Mouse (Mus musculus) stomach, embryonic 16.5 days (tissue): Measurements from ENCODE around the gene Gm10192. TPM values are rescaled to one million over a fixed set of nuclear protein-coding genes. Genes with fewer than 3 reads are reported as not detected.
"Not testable (repeated sequence)": the region's sequence is repeated elsewhere in the genome, so short reads cannot be mapped to it uniquely, and the experiment has no call there.

Experiments
- ATAC-seq: fragments of 200-750 bp; cut with Nextera tagmentation; 2 replicates; pipeline ENCODE4 v1.8.0; 2017; ENCODE audit warnings: moderate number of reproducible peaks, moderate TSS enrichment; ENCODE audit not compliant: insufficient read depth, low FRiP score
- H3K27ac ChIP-seq: fragments of 300-500 bp; sonication (generic); 2 replicates; pipeline ENCODE4 v1.5.1; 2014; ENCODE audit warnings: low read length
- H3K27me3 ChIP-seq: fragments of 300-500 bp; sonication (generic); 2 replicates; pipeline ENCODE4 v1.6.1; 2014; ENCODE audit warnings: low read length, control low read depth, mixed read lengths; ENCODE audit not compliant: control insufficient read depth, insufficient read depth
- H3K36me3 ChIP-seq: fragments of 300-500 bp; sonication (generic); 2 replicates; pipeline ENCODE4 v1.6.1; 2014; ENCODE audit warnings: low read length; ENCODE audit not compliant: control insufficient read depth, insufficient read depth
- H3K4me1 ChIP-seq: fragments of 300-500 bp; sonication (generic); 2 replicates; pipeline ENCODE4 v1.6.1; 2014; ENCODE audit warnings: low read length, control low read depth, mixed read lengths; ENCODE audit not compliant: control insufficient read depth, insufficient read depth
- H3K4me2 ChIP-seq: fragments of 300-500 bp; sonication (generic); 2 replicates; pipeline ENCODE4 v1.6.1; 2014; ENCODE audit warnings: low read depth, low read length, mixed read lengths
- H3K4me3 ChIP-seq: fragments of 300-500 bp; sonication (generic); replicated peaks from 2 replicates; pipeline ENCODE4 v1.5.1; 2014; ENCODE audit warnings: mild to moderate bottlenecking, low read length
- H3K9ac ChIP-seq: fragments of 300-500 bp; sonication (generic); 2 replicates; pipeline ENCODE4 v1.6.1; 2014; ENCODE audit warnings: low read length
- H3K9me3 ChIP-seq: fragments of 300-500 bp; sonication (generic); replicated peaks from 2 replicates; pipeline ENCODE4 v1.6.1; 2016; ENCODE audit warnings: low read length, control low read depth; ENCODE audit not compliant: control insufficient read depth
- WGBS: fragments of 180-500 bp; shearing (Covaris S2); extraction: QIAGEN DNeasy Blood & Tissue Kit; methylation state at CpG from one replicate; pipeline ENCODE4 v1.1.7; 2014; 5-methylcytosine and 5-hydroxymethylcytosine counted together
- polyA plus RNA-seq: library from polyadenylated mRNA; unstranded; fragments of >200 nt; fragmentation: Nextera tagmentation; extraction: Ambion mirVana; gene quantifications from 2 replicates; pipeline ENCODE4 v1.2.1, GENCODE M21; 2015

Gm10192 gene
- not detected in 2 replicates for polyA plus RNA-seq

GRCm38 (mm10) chr4:97183066-97183465 is at the start of gene Gm10192:
Gene Gm10192 (minus strand): TSS chr4:97183166.
- H3K9ac ChIP-seq, H3K27me3 ChIP-seq, H3K27ac ChIP-seq, H3K9me3 ChIP-seq, H3K36me3 ChIP-seq, H3K4me1 ChIP-seq, H3K4me2 ChIP-seq, H3K4me3 ChIP-seq, ATAC-seq: not testable (repeated sequence)

GRCm38 (mm10) chr4:97230411-97231104 is 47.6 kb upstream of the Gm10192 start:
- no peak for ATAC-seq
- Histone ChIP-seq H3K27me3 (no peaks in the 10 kb centered on the region), H3K4me3 (no peak overlapping the region), H3K4me1 (no peaks in the 10 kb centered on the region), H3K9ac (no peak overlapping the region), H3K27ac (no peak overlapping the region), H3K9me3 (no peaks in the 10 kb centered on the region), H3K4me2 (no peak overlapping the region), H3K36me3 (no peaks in the 10 kb centered on the region)
- WGBS = 35% methylated on average over 5 of the region's 5 CpGs

GRCm38 (mm10) chr4:97219701-97220100 is 36.7 kb upstream of the Gm10192 start:
- Histone ChIP-seq H3K4me1 (no peaks in the 10 kb centered on the region), H3K4me3 (no peak overlapping the region), H3K9me3 (no peaks in the 10 kb centered on the region), H3K27me3 (no peaks in the 10 kb centered on the region), H3K36me3 (no peaks in the 10 kb centered on the region), H3K9ac (no peak overlapping the region), H3K4me2 (no peak overlapping the region), H3K27ac (no peak overlapping the region)
- WGBS = 92% methylated on average over 2 of the region's 2 CpGs
- ATAC-seq = no peak

- Histone ChIP-seq H3K27me3 (no peaks in the 10 kb centered on the region), H3K27ac (no peak overlapping the region), H3K9me3 (no peaks in the 10 kb centered on the region), H3K4me3 (no peak overlapping the region), H3K4me2 (no peak overlapping the region), H3K36me3 (no peaks in the 10 kb centered on the region), H3K4me1 (no peaks in the 10 kb centered on the region), H3K9ac (no peak overlapping the region)
- no peak for ATAC-seq
- WGBS = 83% methylated on average over 1 of the region's 1 CpGs
Observed at GRCm38 (mm10) chr4:97217906-97218305, 34.9 kb upstream of the Gm10192 start.

- H3K4me1 ChIP-seq = no peaks in the 10 kb centered on the region
- H3K36me3 ChIP-seq = no peaks in the 10 kb centered on the region
- H3K9me3 ChIP-seq = no peaks in the 10 kb centered on the region
- no peak overlapping the region for H3K4me3 ChIP-seq
- no peak for ATAC-seq
- no peaks in the 10 kb centered on the region for H3K27me3 ChIP-seq
- no peak overlapping the region for H3K27ac ChIP-seq
- no peak overlapping the region for H3K4me2 ChIP-seq
- no peak overlapping the region for H3K9ac ChIP-seq
Observed at GRCm38 (mm10) chr4:97212514-97212913, 29.5 kb upstream of the Gm10192 start.

GRCm38 (mm10) chr4:97202986-97203385 is 20.0 kb upstream of the Gm10192 start:
- H3K36me3 ChIP-seq, ATAC-seq, H3K4me3 ChIP-seq, H3K27ac ChIP-seq, H3K4me1 ChIP-seq, H3K4me2 ChIP-seq, H3K9me3 ChIP-seq, H3K27me3 ChIP-seq, H3K9ac ChIP-seq: not testable (repeated sequence)
- WGBS = 51% methylated on average over 2 of the region's 2 CpGs

GRCm38 (mm10) chr4:97193176-97193575 is 10.2 kb upstream of the Gm10192 start:
- no peak overlapping the region for H3K9ac ChIP-seq

GRCm38 (mm10) chr4:97192601-97193000 is 9.6 kb upstream of the Gm10192 start:
- no peak overlapping the region for H3K9ac ChIP-seq
- H3K4me1 ChIP-seq = no peaks in the 10 kb centered on the region; the same call in 1 of the 2 replicates
- no peaks in the 10 kb centered on the region for H3K9me3 ChIP-seq
- WGBS = 83% methylated on average over 2 of the region's 2 CpGs
- H3K36me3 ChIP-seq = no peaks in the 10 kb centered on the region
- ATAC-seq = no peak
- H3K27ac ChIP-seq = no peak overlapping the region
- no peak overlapping the region for H3K4me2 ChIP-seq
- no peaks in the 10 kb centered on the region for H3K27me3 ChIP-seq
- H3K4me3 ChIP-seq = no peak overlapping the region

More at GRCm38 (mm10) chr4:97193176-97193575, 10.2 kb upstream of the Gm10192 start:
- no peak overlapping the region for H3K27ac ChIP-seq
- H3K4me1 ChIP-seq = no peaks in the 10 kb centered on the region; the same call in 1 of the 2 replicates
- no peaks in the 10 kb centered on the region for H3K36me3 ChIP-seq
- no peak overlapping the region for H3K4me3 ChIP-seq
- no peaks in the 10 kb centered on the region for H3K9me3 ChIP-seq
- 35% methylated on average over 4 of the region's 4 CpGs for WGBS
- H3K27me3 ChIP-seq = no peaks in the 10 kb centered on the region
- no peak overlapping the region for H3K4me2 ChIP-seq
- no peak; the same call in 1 of the 2 replicates for ATAC-seq

- H3K27ac ChIP-seq = no peak overlapping the region
- no peak overlapping the region for H3K4me2 ChIP-seq
- no peak overlapping the region for H3K4me3 ChIP-seq
- no peaks in the 10 kb centered on the region for H3K36me3 ChIP-seq
- no peaks in the 10 kb centered on the region for H3K27me3 ChIP-seq
- H3K9me3 ChIP-seq = no peaks in the 10 kb centered on the region
- H3K4me1 ChIP-seq = no peaks in the 10 kb centered on the region
- H3K9ac ChIP-seq = no peak overlapping the region
- no peak for ATAC-seq
- WGBS = 60% methylated on average over 2 of the region's 2 CpGs
Observed at GRCm38 (mm10) chr4:97180396-97180795, 2.6 kb downstream of the Gm10192 start.
